Mouse (Mus musculus) cerebellum, adult 11 months (tissue): ENCODE measurements around the gene Vmn1r112.
"Not testable (repeated sequence)": the region's sequence is repeated elsewhere in the genome, so short reads cannot be mapped to it uniquely, and the experiment has no call there.

ENCODE experiments used
- DNase-seq: peaks from one replicate; pipeline ENCODE4 v3.0.0; 2022

Vmn1r112 gene

DNA sequence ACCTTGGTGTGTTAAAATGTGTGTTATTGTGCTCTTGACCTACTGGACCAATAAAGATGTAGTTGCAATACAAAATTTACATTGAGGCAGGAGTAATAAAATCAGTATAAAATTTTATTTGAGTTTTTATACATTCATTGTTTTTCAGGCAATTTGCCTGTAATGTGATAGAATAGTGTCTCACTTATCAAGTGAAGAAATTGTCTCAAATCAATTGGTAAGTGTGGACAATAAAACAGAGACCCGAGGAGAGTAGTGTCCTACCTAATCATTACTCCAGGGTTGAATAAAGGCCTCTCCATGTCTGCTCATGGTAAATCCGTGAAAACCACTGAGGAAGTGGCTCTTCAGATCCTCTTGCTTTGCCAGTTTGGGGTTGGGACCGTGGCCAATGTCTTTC, at the start of gene Vmn1r112:
TSS of gene Vmn1r112 (plus strand) at position 301 of the 400 bp plus-strand sequence.
- not testable (repeated sequence) for DNase-seq

DNA sequence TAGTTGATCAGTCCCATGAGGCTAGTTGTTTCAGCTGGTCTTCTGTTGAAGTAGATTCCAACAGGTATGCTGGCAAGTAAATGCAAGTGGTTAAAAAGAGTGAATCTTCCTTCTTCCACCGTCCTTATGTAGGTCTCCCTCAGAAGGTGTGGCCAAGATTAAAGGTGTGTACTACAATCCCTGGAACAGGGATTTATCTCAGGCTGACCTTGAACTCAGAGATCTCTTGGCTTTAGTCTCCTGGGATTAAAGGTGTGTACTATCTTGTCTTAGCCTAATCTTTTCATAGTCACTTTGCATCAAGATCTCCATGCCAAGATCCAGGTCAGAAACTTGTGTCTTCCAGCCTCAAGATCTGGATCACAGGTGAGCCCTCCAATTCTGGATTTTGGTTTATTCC, 40.5 kb upstream of the Vmn1r112 start, which contains the start of gene Gm10668:
TSS of gene Gm10668 (minus strand) at position 101 of the 400 bp plus-strand sequence.
- not testable (repeated sequence) for DNase-seq

DNA sequence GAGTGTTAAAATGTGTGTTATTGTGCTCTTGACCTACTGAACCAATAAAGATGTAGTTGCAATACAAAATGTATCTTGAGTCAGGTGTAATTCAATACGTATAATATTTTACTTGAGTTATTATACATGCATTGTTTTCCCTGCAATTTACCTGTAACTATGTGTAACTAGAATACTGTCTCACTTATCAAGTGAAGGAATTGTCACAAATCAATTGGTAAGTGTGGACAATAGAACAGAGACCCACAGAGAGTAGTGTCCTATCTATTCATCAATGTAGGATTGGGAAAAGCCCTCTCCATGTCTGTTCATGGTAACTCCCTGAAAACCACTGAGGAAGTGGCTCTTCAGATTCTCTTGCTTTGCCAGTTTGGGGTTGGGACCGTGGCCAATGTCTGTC, 16.0 kb downstream of the Vmn1r112 start, which contains the start of gene Vmn1r113:
TSS of gene Vmn1r113 (plus strand) at position 301 of the 400 bp plus-strand sequence.
- not testable (repeated sequence) for DNase-seq

DNA sequence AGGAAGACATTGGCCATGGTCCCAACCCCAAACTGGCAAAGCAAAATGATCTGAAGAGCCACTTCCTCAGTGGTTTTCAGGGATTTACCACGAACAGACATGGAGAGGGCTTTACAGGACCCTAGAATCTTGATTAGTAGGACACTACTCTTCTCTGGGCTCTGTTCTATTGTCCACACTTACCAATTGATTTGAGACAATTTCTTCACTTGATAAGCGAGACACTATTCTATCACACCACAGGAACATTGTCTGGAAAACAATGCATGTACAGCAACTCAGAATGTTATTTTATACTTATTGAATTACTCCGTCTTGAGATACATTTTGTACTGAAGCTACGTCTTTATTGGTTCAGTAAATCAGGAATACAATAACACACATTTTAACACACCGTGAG, 41.1 kb downstream of the Vmn1r112 start, which contains the start of gene Vmn1r114:
TSS of gene Vmn1r114 (minus strand) at position 101 of the 400 bp plus-strand sequence.
- not testable (repeated sequence) for DNase-seq
